Mouse (Mus musculus) cortical plate, adult 2 months (tissue): Measurements from ENCODE around the gene Chrne. TPM values are rescaled to one million over a fixed set of nuclear protein-coding genes. Genes with fewer than 3 reads are reported as not detected.

Source experiments
- H3K27ac ChIP-seq: fragments of 200-500 bp; 2 replicates; pipeline ENCODE4 v1.5.1; 2012; ENCODE audit warnings: low read length, control low read depth, inconsistent platforms; ENCODE audit not compliant: insufficient read depth
- H3K4me1 ChIP-seq: fragments of 200-500 bp; 2 replicates; pipeline ENCODE4 v1.6.1; 2011; ENCODE audit warnings: low read length; ENCODE audit not compliant: control insufficient read depth, insufficient read depth
- H3K4me3 ChIP-seq: fragments of 200-500 bp; 2 replicates; pipeline ENCODE4 v1.5.1; 2011; ENCODE audit warnings: mild to moderate bottlenecking, low read length, control low read depth; ENCODE audit not compliant: insufficient read depth
- CTCF ChIP-seq: fragments of 200-500 bp; IDR thresholded peaks from 2 replicates; pipeline ENCODE4 v1.5.1; 2011; ENCODE audit warnings: mild to moderate bottlenecking, control low read depth, low read length; ENCODE audit not compliant: insufficient read depth; ENCODE audit errors: extremely low read depth
- POLR2A ChIP-seq: fragments of 200-500 bp; IDR thresholded peaks from 2 replicates; pipeline ENCODE4 v1.6.1; 2011; ENCODE audit warnings: mild to moderate bottlenecking, low read length, control low read depth; ENCODE audit not compliant: insufficient read depth; ENCODE audit errors: extremely low read depth
- polyA plus RNA-seq: library from polyadenylated mRNA; depleted of rRNA; stranded (reverse); fragments of >200 nt; gene quantifications from 2 replicates; pipeline ENCODE4 v1.2.3, GENCODE M21; 2012

The Chrne gene
- polyA plus RNA-seq, 1 experiment: 0.27 TPM

- Histone ChIP-seq H3K4me1 (no peaks in the 10 kb centered on the region), H3K4me3 (no peak overlapping the region), H3K27ac (no peak overlapping the region)
- TF ChIP-seq CTCF (peak; percentile 32; the same call in 1 of the 2 replicates), POLR2A (no peak)
Observed at GRCm38 (mm10) chr11:70608381-70609066, 10.5 kb downstream of the Chrne start.

GRCm38 (mm10) chr11:70607611-70608010, 11.4 kb downstream of the Chrne start:
- no peaks in the 10 kb centered on the region for H3K4me1 ChIP-seq
- TF ChIP-seq CTCF: no peak
- no peak for TF ChIP-seq POLR2A
- H3K27ac ChIP-seq: no peak overlapping the region
- H3K4me3 ChIP-seq: no peak overlapping the region

- H3K4me3 ChIP-seq: no peak overlapping the region
- no peaks in the 10 kb centered on the region for H3K4me1 ChIP-seq
- no peak overlapping the region for H3K27ac ChIP-seq
- no peak for TF ChIP-seq POLR2A
Observed at GRCm38 (mm10) chr11:70606717-70607116, 12.3 kb downstream of the Chrne start.

GRCm38 (mm10) chr11:70605024-70605566, 13.9 kb downstream of the Chrne start:
- no peak overlapping the region for H3K27ac ChIP-seq
- TF ChIP-seq POLR2A (no peak), CTCF (peak; percentile 89)
- H3K4me1 ChIP-seq: no peaks in the 10 kb centered on the region
- H3K4me3 ChIP-seq: no peak overlapping the region

- Histone ChIP-seq H3K4me1 (peaks cover 2% of the 10 kb centered on the region), H3K4me3 (no peak overlapping the region), H3K27ac (no peak overlapping the region)
- TF ChIP-seq CTCF (no peak), POLR2A (no peak)
Observed at GRCm38 (mm10) chr11:70598451-70598953, 20.5 kb downstream of the Chrne start.

GRCm38 (mm10) chr11:70597301-70597700, 21.7 kb downstream of the Chrne start:
- H3K4me3 ChIP-seq: no peak overlapping the region
- H3K4me1 ChIP-seq: peaks cover 2% of the 10 kb centered on the region
- TF ChIP-seq POLR2A (no peak), CTCF (no peak)
- H3K27ac ChIP-seq: peak overlapping the region; percentile 31; the same call in 1 of the 2 replicates

GRCm38 (mm10) chr11:70596094-70596493, 22.9 kb downstream of the Chrne start:
- no peak overlapping the region for H3K4me3 ChIP-seq
- H3K4me1 ChIP-seq: peaks cover 2% of the 10 kb centered on the region
- TF ChIP-seq POLR2A: no peak
- TF ChIP-seq CTCF: no peak
- peak overlapping the region; percentile 31 for H3K27ac ChIP-seq

GRCm38 (mm10) chr11:70595638-70596037, 23.4 kb downstream of the Chrne start:
- Histone ChIP-seq H3K27ac (peak overlapping the region; percentile 31), H3K4me3 (no peak overlapping the region), H3K4me1 (peaks cover 2% of the 10 kb centered on the region)
- no peak for TF ChIP-seq CTCF
- TF ChIP-seq POLR2A: no peak

DNA sequence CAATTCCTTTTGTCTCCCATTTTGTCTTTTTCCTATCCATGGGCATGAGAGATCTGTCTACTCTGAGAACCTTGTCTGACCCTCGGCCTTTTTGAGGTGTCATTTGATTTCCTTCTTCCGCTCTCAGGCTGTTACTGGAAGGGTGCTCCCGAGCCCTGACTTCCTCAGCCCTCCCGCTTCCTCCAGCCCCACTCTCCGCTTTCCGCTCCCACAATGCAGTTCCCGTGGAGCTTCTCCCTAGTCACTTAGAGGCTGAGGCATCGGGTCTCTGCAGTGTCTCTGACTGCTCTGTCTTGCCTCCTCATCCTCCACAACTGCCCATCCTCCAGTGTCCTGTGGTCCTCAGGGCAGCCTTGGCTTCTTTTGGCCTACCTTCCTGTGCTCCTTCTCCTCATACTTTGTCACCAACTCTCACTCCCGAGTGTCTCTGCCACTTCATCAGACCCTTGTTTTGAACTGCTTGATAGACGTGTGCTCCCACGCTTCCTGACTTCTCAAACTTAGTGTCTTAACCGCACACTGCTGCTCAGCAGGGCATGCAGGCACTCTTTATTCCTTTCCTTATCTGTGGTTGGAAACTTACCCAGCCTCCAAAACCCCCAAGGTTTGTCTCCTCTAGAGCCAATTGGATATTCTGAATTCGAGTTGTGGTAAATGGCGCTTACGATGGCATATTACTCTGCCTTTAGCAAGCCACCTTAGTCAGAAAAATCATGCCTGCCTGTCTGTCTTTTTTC, 24.6 kb downstream of the Chrne start:
- no peak overlapping the region for H3K4me3 ChIP-seq
- H3K4me1 ChIP-seq: peaks cover 2% of the 10 kb centered on the region
- no peak for TF ChIP-seq POLR2A
- no peak for TF ChIP-seq CTCF
- no peak overlapping the region for H3K27ac ChIP-seq
